Comparison of ENCODE assay signal across 15 mouse cellular contexts in genomic region chr4:12749874-12750273, GRCm38 (mm10).
"Had no signal": no experiment of that assay in that cellular context is flagged by ENCODE, and none has a peak within 500 bp of the region (broad histone marks: within the 10 kb centered on the region; RNA-seq: fewer than 3 reads in every experiment).

No protein-coding gene starts in this region.

- H3K27ac ChIP-seq: macrophage; midbrain, embryonic 13.5 days; midbrain, embryonic 15.5 days; neural tube, embryonic 12.5 days had no signal

- H3K4me1 ChIP-seq: megakaryocyte, embryonic 14.5 days; midbrain, embryonic 13.5 days; midbrain, embryonic 15.5 days; neural tube, embryonic 12.5 days had no signal

- H3K4me3 ChIP-seq: megakaryocyte, embryonic 14.5 days; midbrain, embryonic 13.5 days; midbrain, embryonic 15.5 days; neural tube, embryonic 12.5 days had no signal

- H3K9ac ChIP-seq: lung, embryonic 14.5 days; midbrain, embryonic 13.5 days; midbrain, embryonic 15.5 days; neural tube, embryonic 12.5 days had no signal

- H3K9me3 ChIP-seq: megakaryocyte, embryonic 14.5 days; midbrain, embryonic 13.5 days; midbrain, embryonic 15.5 days; neural tube, embryonic 12.5 days had no signal

- DNase-seq: lung, adult 18-20 months; lung, embryonic 14.5 days; lung, postnatal 10 days; right cerebral cortex, postnatal 14 days; right cerebral cortex, postnatal 4 days; spleen, adult 18-20 months; thymus, adult 2 months; thymus, postnatal 25 days; thymus, postnatal 4 days had no signal

- H3K4me2 ChIP-seq: lung, embryonic 14.5 days; midbrain, embryonic 11.5 days; midbrain, embryonic 13.5 days; midbrain, embryonic 15.5 days; neural tube, embryonic 12.5 days had no signal

- ATAC-seq: midbrain, embryonic 13.5 days; midbrain, embryonic 15.5 days had no signal

- H3K27me3 ChIP-seq: megakaryocyte, embryonic 14.5 days; midbrain, embryonic 13.5 days; midbrain, embryonic 15.5 days; neural tube, embryonic 12.5 days had no signal

- H3K36me3 ChIP-seq: midbrain, embryonic 13.5 days; midbrain, embryonic 15.5 days; neural tube, embryonic 12.5 days had no signal
